Mouse (Mus musculus): ENCODE data around the gene BC030867. TPM values are rescaled to one million over a fixed set of nuclear protein-coding genes. Genes with fewer than 3 reads are reported as not detected.

BC030867 gene
- polyA plus RNA-seq, 1 experiment from 2014 or later = 19.7 TPM

DNA sequence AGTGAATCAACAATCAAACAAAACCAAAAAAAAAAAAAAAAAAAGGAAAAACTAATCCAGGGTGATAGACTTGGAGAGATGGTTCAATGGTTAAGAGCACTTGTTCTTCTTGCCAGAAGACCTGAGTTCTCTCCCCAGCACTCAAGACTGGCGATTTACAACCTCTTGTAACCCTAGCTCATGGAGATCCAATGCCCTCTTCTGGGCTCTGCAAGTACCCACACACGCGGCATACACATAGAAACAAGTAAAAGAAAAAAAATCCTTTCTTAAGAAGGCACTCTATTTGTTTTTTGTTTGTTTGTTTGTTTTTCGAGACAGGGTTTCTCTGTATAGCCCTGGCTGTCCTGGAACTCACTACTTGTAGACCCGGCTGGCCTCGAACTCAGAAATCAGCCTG is 35.2 kb downstream of the BC030867 start:
- peak overlapping the region; percentile 80 for H3K4me3 ChIP-seq
- H3K27ac ChIP-seq = peak overlapping the region; percentile 77
- no peaks in the 10 kb centered on the region for H3K27me3 ChIP-seq
- no peaks in the 10 kb centered on the region for H3K9me3 ChIP-seq
- no peak for ATAC-seq (ENCODE audit: insufficient number of reproducible peaks, insufficient read depth, low FRiP score, low TSS enrichment, low read depth)
- 88% methylated on average over 6 of the region's 6 CpGs for WGBS
- H3K4me2 ChIP-seq = peak overlapping the region; percentile 85
- H3K4me1 ChIP-seq = peaks cover 18% of the 10 kb centered on the region
- peaks cover 19% of the 10 kb centered on the region for H3K36me3 ChIP-seq
- no peak overlapping the region for H3K9ac ChIP-seq

DNA sequence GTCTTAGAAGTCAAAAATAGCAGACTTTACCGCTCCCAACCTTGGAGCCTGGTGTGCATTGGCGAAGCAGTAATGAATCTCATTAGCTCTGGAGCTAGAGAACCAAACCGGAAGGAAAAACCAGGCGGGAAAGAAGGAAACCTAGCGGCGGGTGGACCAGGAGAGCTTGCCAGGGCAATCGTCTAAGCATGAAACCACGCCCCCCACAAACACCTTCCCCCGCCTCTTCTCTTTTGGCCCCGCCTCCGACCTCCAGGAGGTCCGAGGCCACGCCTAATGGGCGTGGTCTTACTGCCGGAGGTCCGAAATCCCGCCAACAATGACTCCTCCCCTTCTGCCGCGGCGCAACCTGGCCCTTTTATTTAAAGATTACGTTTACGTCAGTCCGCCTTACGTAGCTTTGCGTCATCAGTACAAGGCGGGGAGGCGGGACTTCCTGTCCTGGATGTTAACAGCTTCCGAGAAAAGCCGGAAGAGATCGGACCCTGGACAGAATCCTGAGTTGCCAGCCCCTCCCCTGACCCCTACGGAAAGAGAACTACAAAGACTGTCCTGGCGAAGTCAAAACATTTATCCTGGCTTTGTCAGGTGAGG is 35.9 kb downstream of the BC030867 start, which contains the start of gene Tmub2:
Gene Tmub2, plus strand, starts transcription at position 431 of the 594 bp plus-strand sequence.
- peak within 1 kb of the TSS; percentile 80 for H3K4me3 ChIP-seq
- peak within 1 kb of the TSS; percentile 85 for H3K4me2 ChIP-seq
- H3K27ac ChIP-seq = peak within 1 kb of the TSS; percentile 82
- under 1% methylated on average over 31 of the region's 32 CpGs for WGBS
- peaks cover 26% of the 10 kb centered on the region for H3K36me3 ChIP-seq
- ATAC-seq (ENCODE audit: insufficient number of reproducible peaks, insufficient read depth, low FRiP score, low TSS enrichment, low read depth) = peak; percentile 78
- H3K4me1 ChIP-seq = peaks cover 18% of the 10 kb centered on the region
- no peaks in the 10 kb centered on the region for H3K27me3 ChIP-seq
- no peaks in the 10 kb centered on the region for H3K9me3 ChIP-seq
- H3K9ac ChIP-seq = peak within 1 kb of the TSS; percentile 89

DNA sequence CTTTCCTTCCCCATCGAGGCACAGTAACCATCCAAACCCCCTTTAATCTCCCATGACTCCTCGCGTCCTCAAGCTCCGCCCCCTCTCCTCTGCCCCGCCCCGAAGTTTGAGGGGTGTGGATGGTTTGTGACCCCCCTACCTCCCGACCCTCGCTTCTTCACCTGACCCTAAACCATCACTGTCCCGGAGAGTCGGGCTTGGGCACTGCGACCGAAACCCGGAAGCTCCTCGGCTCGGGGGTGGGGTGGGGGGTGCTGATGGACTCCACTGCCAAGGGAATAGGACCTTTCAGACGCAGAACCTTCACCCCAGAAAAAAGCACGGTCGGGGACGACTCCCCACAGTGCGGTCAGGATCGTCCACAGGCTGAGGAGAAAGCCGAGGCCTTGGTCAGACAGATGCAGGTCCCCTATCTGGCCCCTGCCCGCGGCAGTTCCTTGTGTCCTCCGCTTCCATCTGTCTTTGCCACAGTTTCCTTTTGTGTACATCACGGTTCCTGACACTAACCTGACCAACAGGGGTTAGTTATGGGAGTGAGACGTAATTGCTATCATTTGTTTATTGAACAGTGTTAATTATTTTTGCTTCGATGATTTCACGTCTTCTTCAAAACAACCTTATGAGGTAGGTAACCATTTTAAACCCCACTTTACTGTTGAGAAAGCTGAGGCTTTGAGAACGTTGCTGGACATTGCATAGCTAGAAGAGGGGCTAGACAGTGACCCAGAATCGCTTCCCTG is 36.6 kb downstream of the BC030867 start:
- Histone ChIP-seq H3K4me2 (peak overlapping the region; percentile 85), H3K4me1 (peaks cover 22% of the 10 kb centered on the region), H3K9me3 (no peaks in the 10 kb centered on the region), H3K27me3 (no peaks in the 10 kb centered on the region), H3K9ac (peak overlapping the region; percentile 89), H3K36me3 (peaks cover 32% of the 10 kb centered on the region), H3K27ac (peak overlapping the region; percentile 82), H3K4me3 (peak overlapping the region; percentile 80)
- peak; percentile 66 for ATAC-seq (ENCODE audit: insufficient number of reproducible peaks, insufficient read depth, low FRiP score, low TSS enrichment, low read depth)
- WGBS = 5% methylated on average over 31 of the region's 31 CpGs

GRCm38 (mm10) chr11:102287485-102287884 is 38.8 kb downstream of the BC030867 start:
- ATAC-seq (ENCODE audit: insufficient number of reproducible peaks, insufficient read depth, low FRiP score, low TSS enrichment, low read depth) = no peak
- 89% methylated on average over 8 of the region's 8 CpGs for WGBS
- peaks cover 54% of the 10 kb centered on the region for H3K36me3 ChIP-seq

DNA sequence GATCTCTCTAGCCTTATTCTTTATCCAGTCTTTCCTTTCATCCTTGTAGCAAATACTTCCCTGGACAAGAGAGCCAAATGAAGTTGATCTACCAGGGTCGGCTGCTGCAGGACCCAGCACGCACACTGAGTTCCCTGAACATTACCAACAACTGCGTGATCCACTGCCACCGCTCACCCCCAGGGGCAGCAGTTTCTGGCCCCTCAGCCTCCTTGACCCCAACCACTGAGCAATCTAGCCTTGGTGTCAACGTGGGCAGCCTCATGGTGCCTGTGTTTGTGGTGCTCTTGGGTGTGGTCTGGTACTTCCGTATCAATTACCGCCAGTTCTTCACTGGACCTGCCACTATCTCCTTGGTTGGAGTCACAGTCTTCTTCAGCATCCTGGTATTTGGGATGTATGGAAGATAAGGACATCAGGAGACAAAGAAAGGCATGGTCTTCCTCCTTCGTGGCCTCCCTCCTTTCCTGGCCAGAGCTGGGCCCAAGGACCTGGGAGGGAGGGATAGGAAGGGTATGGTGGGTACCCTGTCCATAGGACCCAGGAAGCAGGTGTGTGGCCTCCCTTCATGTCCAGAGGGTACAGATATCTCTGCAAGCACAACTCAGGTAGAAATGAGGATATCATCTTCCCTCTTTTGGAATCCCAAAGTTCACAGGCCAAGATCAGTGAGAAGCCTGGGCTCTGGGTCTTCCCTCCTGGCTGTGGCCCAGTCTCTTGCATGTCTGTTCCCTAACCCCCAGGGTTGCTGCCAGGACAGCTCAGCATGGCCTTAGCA is 39.5 kb downstream of the BC030867 start:
- Histone ChIP-seq H3K9ac (0 out of 2 replicates have a peak overlapping the region, but pooled peaks have one; percentile 33), H3K4me2 (no peak overlapping the region), H3K36me3 (peaks cover 62% of the 10 kb centered on the region), H3K4me1 (peaks cover 29% of the 10 kb centered on the region), H3K27ac (no peak overlapping the region), H3K9me3 (no peaks in the 10 kb centered on the region), H3K4me3 (no peak overlapping the region), H3K27me3 (no peaks in the 10 kb centered on the region)
- no peak for ATAC-seq (ENCODE audit: insufficient number of reproducible peaks, insufficient read depth, low FRiP score, low TSS enrichment, low read depth)
- 87% methylated on average over 8 of the region's 8 CpGs for WGBS

More at GRCm38 (mm10) chr11:102287485-102287884, 38.8 kb downstream of the BC030867 start:
- no peaks in the 10 kb centered on the region for H3K9me3 ChIP-seq
- no peak overlapping the region for H3K27ac ChIP-seq
- no peak overlapping the region for H3K9ac ChIP-seq
- no peaks in the 10 kb centered on the region for H3K27me3 ChIP-seq
- H3K4me3 ChIP-seq = no peak overlapping the region
- no peak overlapping the region for H3K4me2 ChIP-seq
- peaks cover 29% of the 10 kb centered on the region for H3K4me1 ChIP-seq

- Histone ChIP-seq H3K4me3 (no peak overlapping the region), H3K27me3 (no peaks in the 10 kb centered on the region), H3K9ac (0 out of 2 replicates have a peak overlapping the region, but pooled peaks have one; percentile 33), H3K4me1 (peaks cover 29% of the 10 kb centered on the region), H3K4me2 (no peak overlapping the region), H3K9me3 (no peaks in the 10 kb centered on the region), H3K27ac (no peak overlapping the region), H3K36me3 (peaks cover 69% of the 10 kb centered on the region)
- ATAC-seq (ENCODE audit: insufficient number of reproducible peaks, insufficient read depth, low FRiP score, low TSS enrichment, low read depth) = no peak
- WGBS = 68% methylated on average over 2 of the region's 2 CpGs
Measured at GRCm38 (mm10) chr11:102288913-102289312, 40.2 kb downstream of the BC030867 start.

DNA sequence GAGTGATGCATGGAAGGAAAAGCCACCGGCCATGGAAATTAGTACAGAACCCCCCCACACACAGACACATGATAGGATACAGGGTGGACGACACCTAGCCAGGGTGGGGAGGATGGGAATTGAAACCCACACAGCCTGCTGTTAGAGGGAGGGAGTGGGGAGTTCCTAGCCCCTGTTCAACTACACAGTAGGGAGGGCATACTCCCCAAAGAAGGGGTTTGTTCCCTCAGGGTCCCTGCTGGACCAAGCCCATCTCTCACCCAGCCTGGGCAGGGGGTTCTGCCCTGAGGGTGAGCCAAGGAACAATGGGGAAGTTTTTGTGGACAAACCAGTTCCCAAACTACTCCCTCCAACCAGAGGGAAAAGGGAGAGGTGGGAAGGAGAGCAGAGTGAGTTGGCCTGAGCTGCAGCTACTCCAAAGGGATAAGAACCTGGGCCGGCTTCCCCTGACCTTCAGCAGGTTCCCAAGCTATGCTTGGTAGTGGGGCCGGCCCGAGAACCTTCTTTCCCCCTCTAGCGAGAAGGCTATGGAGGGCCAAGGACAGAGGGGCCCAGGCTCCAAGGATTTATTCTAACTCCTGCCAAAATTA is 40.9 kb downstream of the BC030867 start:
- ATAC-seq (ENCODE audit: insufficient number of reproducible peaks, insufficient read depth, low FRiP score, low TSS enrichment, low read depth) = no peak
- Histone ChIP-seq H3K4me2 (no peak overlapping the region), H3K9me3 (no peaks in the 10 kb centered on the region), H3K27me3 (no peaks in the 10 kb centered on the region), H3K27ac (no peak overlapping the region), H3K4me1 (peaks cover 36% of the 10 kb centered on the region), H3K4me3 (no peak overlapping the region), H3K36me3 (peaks cover 74% of the 10 kb centered on the region), H3K9ac (no peak overlapping the region)
- WGBS = 41% methylated on average over 6 of the region's 6 CpGs

DNA sequence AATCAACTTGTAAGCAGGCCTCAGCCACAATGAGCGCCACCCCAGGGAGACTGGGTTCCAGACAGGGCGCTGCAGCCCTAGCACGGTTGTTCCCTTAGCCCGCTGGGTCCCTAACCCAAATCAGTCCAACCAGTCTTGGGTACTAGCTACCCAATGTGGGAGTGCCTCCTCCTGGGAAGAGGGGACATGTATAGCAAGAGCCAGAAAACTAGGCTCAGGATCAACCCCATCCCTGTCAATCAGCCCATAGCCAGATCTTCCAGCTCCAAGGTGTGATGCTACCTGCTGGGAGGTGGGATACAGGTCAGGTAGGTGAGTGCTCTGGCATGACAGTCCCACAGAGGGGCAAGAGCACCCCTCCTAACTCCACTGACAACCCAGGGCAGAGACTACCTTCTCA is 41.5 kb downstream of the BC030867 start:
- Histone ChIP-seq H3K36me3 (peaks cover 74% of the 10 kb centered on the region), H3K27me3 (no peaks in the 10 kb centered on the region), H3K4me2 (no peak overlapping the region), H3K27ac (no peak overlapping the region), H3K4me1 (peaks cover 42% of the 10 kb centered on the region), H3K9ac (peak overlapping the region; percentile 44; the same call in 1 of the 2 replicates), H3K9me3 (no peaks in the 10 kb centered on the region), H3K4me3 (no peak overlapping the region)
- no peak for ATAC-seq (ENCODE audit: insufficient number of reproducible peaks, insufficient read depth, low FRiP score, low TSS enrichment, low read depth)
- 77% methylated on average over 4 of the region's 4 CpGs for WGBS

DNA sequence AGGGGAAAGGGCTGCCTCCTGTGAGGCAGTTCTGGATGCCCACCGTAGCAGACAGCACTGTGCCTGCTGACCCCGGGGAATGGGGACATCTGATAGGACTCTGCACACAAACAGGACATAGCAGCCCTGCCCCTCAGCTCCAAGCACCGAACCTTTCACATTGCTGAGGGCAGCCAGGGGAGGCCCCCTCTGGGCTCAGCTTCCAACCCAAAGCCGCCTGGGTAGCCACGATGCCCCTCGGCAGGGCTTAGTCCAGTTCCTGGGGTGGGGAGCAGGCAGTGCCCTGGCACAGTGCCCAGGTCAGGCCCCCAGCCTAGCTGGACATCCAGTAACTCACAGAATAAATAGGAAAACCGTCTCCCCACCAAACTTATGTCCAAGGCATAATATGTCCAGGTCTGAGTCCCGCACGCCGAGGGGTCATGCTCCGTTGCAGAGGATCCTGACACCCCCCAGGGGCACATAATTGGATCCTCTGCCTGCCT is 42.4 kb downstream of the BC030867 start:
- no peaks in the 10 kb centered on the region for H3K27me3 ChIP-seq
- 81% methylated on average over 11 of the region's 11 CpGs for WGBS
- no peak overlapping the region for H3K4me2 ChIP-seq
- H3K4me3 ChIP-seq = no peak overlapping the region
- H3K9ac ChIP-seq = 0 out of 2 replicates have a peak overlapping the region, but pooled peaks have one; percentile 51
- no peak overlapping the region for H3K27ac ChIP-seq
- ATAC-seq (ENCODE audit: insufficient number of reproducible peaks, insufficient read depth, low FRiP score, low TSS enrichment, low read depth) = no peak
- no peaks in the 10 kb centered on the region for H3K9me3 ChIP-seq
- H3K4me1 ChIP-seq = peaks cover 38% of the 10 kb centered on the region
- peaks cover 74% of the 10 kb centered on the region for H3K36me3 ChIP-seq

DNA sequence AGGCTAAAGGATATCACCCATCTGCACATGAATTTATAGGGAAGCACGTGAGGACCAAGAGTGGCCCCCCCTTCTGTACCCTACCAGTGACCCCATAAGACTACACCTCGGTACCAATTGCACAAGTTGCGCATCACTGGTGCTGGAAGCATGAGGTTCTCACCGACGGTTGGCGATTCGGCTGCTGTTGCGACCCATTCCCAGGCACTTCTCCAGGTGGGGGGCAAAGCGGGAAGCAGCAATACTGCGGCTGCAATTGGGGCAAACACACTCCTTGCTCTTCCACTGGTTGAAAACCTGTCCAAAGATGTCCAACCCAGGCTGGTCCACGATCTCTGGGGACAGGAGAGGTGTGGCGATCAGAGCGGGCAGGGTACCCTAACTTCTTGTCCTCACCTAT is 45.3 kb downstream of the BC030867 start:
- ATAC-seq (ENCODE audit: insufficient number of reproducible peaks, insufficient read depth, low FRiP score, low TSS enrichment, low read depth) = no peak
- 97% methylated on average over 13 of the region's 13 CpGs for WGBS
- H3K9me3 ChIP-seq = no peaks in the 10 kb centered on the region
- H3K36me3 ChIP-seq = peaks cover 55% of the 10 kb centered on the region
- peak overlapping the region; percentile 95; the same call in 1 of the 2 replicates for H3K9ac ChIP-seq
- H3K27me3 ChIP-seq = no peaks in the 10 kb centered on the region
- H3K27ac ChIP-seq = peak overlapping the region; percentile 99; the same call in 1 of the 2 replicates
- H3K4me2 ChIP-seq = 0 out of 2 replicates have a peak overlapping the region, but pooled peaks have one; percentile 11
- H3K4me1 ChIP-seq = peaks cover 34% of the 10 kb centered on the region
- H3K4me3 ChIP-seq = no peak overlapping the region

- H3K4me3 ChIP-seq = peak overlapping the region; percentile 85
- no peaks in the 10 kb centered on the region for H3K27me3 ChIP-seq
- H3K9me3 ChIP-seq = no peaks in the 10 kb centered on the region
- H3K36me3 ChIP-seq = peaks cover 51% of the 10 kb centered on the region
- 77% methylated on average over 5 of the region's 5 CpGs for WGBS
- H3K9ac ChIP-seq = peak overlapping the region; percentile 95
- H3K4me2 ChIP-seq = peak overlapping the region; percentile 88
- H3K27ac ChIP-seq = peak overlapping the region; percentile 99; the same call in 1 of the 2 replicates
- peaks cover 34% of the 10 kb centered on the region for H3K4me1 ChIP-seq
- ATAC-seq (ENCODE audit: insufficient number of reproducible peaks, insufficient read depth, low FRiP score, low TSS enrichment, low read depth) = no peak
Measured at GRCm38 (mm10) chr11:102294416-102294815, 45.7 kb downstream of the BC030867 start.
